Mouse (Mus musculus) heart, embryonic 16.5 days (tissue): ENCODE data around the gene Pknox2. TPM values are rescaled to one million over a fixed set of nuclear protein-coding genes. Genes with fewer than 3 reads are reported as not detected.

Experiments
- ATAC-seq: fragments of 200-750 bp; cut with Nextera tagmentation; replicated peaks from 2 replicates; pipeline ENCODE4 v1.8.0; 2017; ENCODE audit warnings: moderate number of reproducible peaks; ENCODE audit not compliant: insufficient read depth, low FRiP score; ENCODE audit errors: extremely low read depth
- H3K27ac ChIP-seq: fragments of 300-500 bp; sonication (generic); 2 replicates; pipeline ENCODE4 v1.5.1; 2014; ENCODE audit warnings: mild to moderate bottlenecking, low read length, control low read depth, moderate library complexity
- H3K27me3 ChIP-seq: fragments of 300-500 bp; sonication (generic); 2 replicates; pipeline ENCODE4 v1.6.1; 2014; ENCODE audit warnings: low read length, mixed read lengths; ENCODE audit not compliant: control insufficient read depth, insufficient read depth
- H3K36me3 ChIP-seq: fragments of 300-500 bp; sonication (generic); 2 replicates; pipeline ENCODE4 v1.6.1; 2014; ENCODE audit not compliant: control insufficient read depth, insufficient read depth
- H3K4me1 ChIP-seq: fragments of 300-500 bp; sonication (generic); 2 replicates; pipeline ENCODE4 v1.6.1; 2014; ENCODE audit warnings: low read length, mixed read lengths; ENCODE audit not compliant: control insufficient read depth, insufficient read depth
- H3K4me2 ChIP-seq: fragments of 300-500 bp; sonication (generic); 2 replicates; pipeline ENCODE4 v1.6.1; 2014; ENCODE audit warnings: low read depth, mild to moderate bottlenecking, control low read depth, low read length
- H3K4me3 ChIP-seq: fragments of 300-500 bp; sonication (generic); 2 replicates; pipeline ENCODE4 v1.5.1; 2014; ENCODE audit warnings: mild to moderate bottlenecking, control low read depth, low read length
- H3K9ac ChIP-seq: fragments of 300-500 bp; sonication (generic); 2 replicates; pipeline ENCODE4 v1.6.1; 2014; ENCODE audit warnings: low read length, control low read depth
- H3K9me3 ChIP-seq: fragments of 300-500 bp; sonication (generic); replicated peaks from 2 replicates; pipeline ENCODE4 v1.6.1; 2016; ENCODE audit warnings: low read length; ENCODE audit not compliant: control insufficient read depth
- WGBS: fragments of 180-500 bp; shearing (Covaris S2); extraction: QIAGEN DNeasy Blood & Tissue Kit; methylation state at CpG from one replicate; pipeline ENCODE4 v1.1.7; 2014; 5-methylcytosine and 5-hydroxymethylcytosine counted together
- polyA plus RNA-seq: library from polyadenylated mRNA; unstranded; fragments of >200 nt; fragmentation: Nextera tagmentation; extraction: Ambion mirVana; gene quantifications from 2 replicates; pipeline ENCODE4 v1.2.1, GENCODE M21; 2015

Pknox2 gene
- polyA plus RNA-seq, 1 experiment from 2014 or later: 3.9 TPM

- no peak overlapping the region for H3K4me2 ChIP-seq
- 81% methylated on average over 7 of the region's 7 CpGs for WGBS
- H3K27me3 ChIP-seq: no peaks in the 10 kb centered on the region
- no peaks in the 10 kb centered on the region for H3K36me3 ChIP-seq
- no peak overlapping the region for H3K4me3 ChIP-seq
- H3K4me1 ChIP-seq: peaks cover 4% of the 10 kb centered on the region; the same call in 1 of the 2 replicates
- H3K9me3 ChIP-seq: no peaks in the 10 kb centered on the region
- no peak for ATAC-seq
- H3K27ac ChIP-seq: no peak overlapping the region
- H3K9ac ChIP-seq: no peak overlapping the region
Observed at GRCm38 (mm10) chr9:36894242-36894641, 253.0 kb downstream of the Pknox2 start.

GRCm38 (mm10) chr9:36893413-36893990, 253.7 kb downstream of the Pknox2 start:
- Histone ChIP-seq H3K27ac (no peak overlapping the region), H3K27me3 (no peaks in the 10 kb centered on the region), H3K4me2 (no peak overlapping the region), H3K9me3 (no peaks in the 10 kb centered on the region), H3K9ac (no peak overlapping the region), H3K36me3 (no peaks in the 10 kb centered on the region), H3K4me1 (no peaks in the 10 kb centered on the region; the same call in 1 of the 2 replicates), H3K4me3 (no peak overlapping the region)
- 69% methylated on average over 6 of the region's 6 CpGs for WGBS
- no peak for ATAC-seq

GRCm38 (mm10) chr9:36890552-36890951, 256.7 kb downstream of the Pknox2 start:
- 32% methylated on average over 4 of the region's 4 CpGs for WGBS
- no peak for ATAC-seq
- Histone ChIP-seq H3K27me3 (no peaks in the 10 kb centered on the region), H3K9me3 (no peaks in the 10 kb centered on the region), H3K27ac (no peak overlapping the region), H3K4me3 (no peak overlapping the region), H3K4me2 (no peak overlapping the region), H3K4me1 (no peaks in the 10 kb centered on the region), H3K9ac (no peak overlapping the region), H3K36me3 (no peaks in the 10 kb centered on the region)

GRCm38 (mm10) chr9:36885237-36885636, 262.0 kb downstream of the Pknox2 start:
- ATAC-seq: no peak; the same call in 1 of the 2 replicates
- 66% methylated on average over 3 of the region's 3 CpGs for WGBS
- H3K4me1 ChIP-seq: no peaks in the 10 kb centered on the region

GRCm38 (mm10) chr9:36883569-36883968, 263.6 kb downstream of the Pknox2 start:
- H3K27me3 ChIP-seq: no peaks in the 10 kb centered on the region
- no peak for ATAC-seq
- H3K4me2 ChIP-seq: no peak overlapping the region
- H3K9ac ChIP-seq: no peak overlapping the region
- H3K36me3 ChIP-seq: no peaks in the 10 kb centered on the region
- H3K9me3 ChIP-seq: no peaks in the 10 kb centered on the region
- peaks cover 3% of the 10 kb centered on the region; the same call in 1 of the 2 replicates for H3K4me1 ChIP-seq
- WGBS: 50% methylated on average over 3 of the region's 3 CpGs
- no peak overlapping the region for H3K4me3 ChIP-seq
- no peak overlapping the region for H3K27ac ChIP-seq

More at GRCm38 (mm10) chr9:36885237-36885636, 262.0 kb downstream of the Pknox2 start:
- Histone ChIP-seq H3K4me2 (no peak overlapping the region), H3K27ac (no peak overlapping the region), H3K4me3 (no peak overlapping the region), H3K9me3 (no peaks in the 10 kb centered on the region), H3K9ac (no peak overlapping the region), H3K27me3 (no peaks in the 10 kb centered on the region), H3K36me3 (no peaks in the 10 kb centered on the region)

GRCm38 (mm10) chr9:36882034-36882745, 265.0 kb downstream of the Pknox2 start:
- no peak overlapping the region for H3K27ac ChIP-seq
- H3K4me3 ChIP-seq: no peak overlapping the region
- no peak overlapping the region for H3K4me2 ChIP-seq
- H3K9me3 ChIP-seq: no peaks in the 10 kb centered on the region
- H3K27me3 ChIP-seq: no peaks in the 10 kb centered on the region
- 49% methylated on average over 8 of the region's 8 CpGs for whole genome bisulfite sequencing
- H3K9ac ChIP-seq: no peak overlapping the region
- H3K36me3 ChIP-seq: no peaks in the 10 kb centered on the region
- peaks cover 3% of the 10 kb centered on the region; the same call in 1 of the 2 replicates for H3K4me1 ChIP-seq
- ATAC-seq: no peak

- H3K27me3 ChIP-seq: no peaks in the 10 kb centered on the region
- H3K4me2 ChIP-seq: no peak overlapping the region
- H3K9me3 ChIP-seq: no peaks in the 10 kb centered on the region
- no peak overlapping the region for H3K4me3 ChIP-seq
- H3K4me1 ChIP-seq: peaks cover 3% of the 10 kb centered on the region; the same call in 1 of the 2 replicates
- no peak for ATAC-seq
- WGBS: 74% methylated on average over 5 of the region's 5 CpGs
- H3K27ac ChIP-seq: no peak overlapping the region
- no peak overlapping the region for H3K9ac ChIP-seq
- H3K36me3 ChIP-seq: no peaks in the 10 kb centered on the region
Observed at GRCm38 (mm10) chr9:36881615-36882014, 265.6 kb downstream of the Pknox2 start.

GRCm38 (mm10) chr9:36876787-36877186, 270.4 kb downstream of the Pknox2 start:
- Histone ChIP-seq H3K9me3 (no peaks in the 10 kb centered on the region), H3K4me3 (no peak overlapping the region), H3K27me3 (no peaks in the 10 kb centered on the region), H3K27ac (no peak overlapping the region), H3K9ac (no peak overlapping the region), H3K36me3 (no peaks in the 10 kb centered on the region), H3K4me2 (no peak overlapping the region), H3K4me1 (peaks cover 6% of the 10 kb centered on the region; the same call in 1 of the 2 replicates)
- no peak for ATAC-seq

- Histone ChIP-seq H3K9me3 (no peaks in the 10 kb centered on the region), H3K4me1 (peaks cover 6% of the 10 kb centered on the region; the same call in 1 of the 2 replicates), H3K4me3 (no peak overlapping the region), H3K27me3 (no peaks in the 10 kb centered on the region), H3K9ac (no peak overlapping the region), H3K36me3 (no peaks in the 10 kb centered on the region), H3K27ac (no peak overlapping the region), H3K4me2 (no peak overlapping the region)
- 77% methylated on average over 5 of the region's 5 CpGs for WGBS
- no peak for ATAC-seq
Observed at GRCm38 (mm10) chr9:36876313-36876712, 270.9 kb downstream of the Pknox2 start.
